Mouse (Mus musculus) lung, adult 18-20 months (tissue): ENCODE measurements around the gene Snx7.

Source experiments
- DNase-seq, 2 experiments: peaks; one replicate each; pipeline ENCODE4 v3.0.0; 2022; ENCODE audit warnings: mixed read lengths in 2 of 2

Snx7 gene

DNA sequence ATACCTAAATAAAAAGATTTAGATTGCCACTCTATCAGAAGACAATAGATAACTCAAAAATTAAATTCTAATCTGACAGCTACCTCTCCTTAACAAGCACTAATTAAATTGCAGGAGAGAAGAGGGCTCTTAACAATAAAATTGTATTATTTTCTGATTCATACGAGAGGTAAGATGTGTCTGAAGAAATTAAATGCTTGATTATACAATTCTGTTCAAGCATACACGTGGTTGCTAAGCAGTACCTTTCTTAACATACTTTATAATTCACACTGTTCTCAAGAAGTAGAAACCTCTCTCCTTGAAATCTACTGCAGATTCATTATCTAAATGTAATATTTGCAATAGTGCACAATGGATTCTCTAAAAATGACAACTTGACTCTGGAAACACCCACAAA is 54.5 kb downstream of the Snx7 start:
- DNase-seq: no peak

DNA sequence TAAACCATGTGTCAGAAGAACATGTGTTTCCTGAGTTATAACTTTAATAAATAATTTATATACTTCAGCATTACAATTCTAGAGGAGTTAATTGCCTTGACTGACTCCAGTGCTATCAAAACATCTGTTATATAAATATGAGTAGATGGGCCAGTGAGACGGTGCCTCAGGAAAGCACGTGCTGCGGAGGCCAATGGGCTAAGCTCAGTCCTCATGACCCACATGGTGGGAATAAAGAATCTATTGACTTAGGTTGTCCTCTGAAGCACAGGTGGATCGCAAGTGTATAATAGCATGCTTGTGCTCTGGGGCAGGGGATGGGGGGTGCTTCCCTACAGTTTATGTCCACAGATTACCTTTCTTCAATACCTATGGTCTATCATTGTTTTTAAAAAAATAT is 56.6 kb downstream of the Snx7 start:
- no peak for DNase-seq

DNA sequence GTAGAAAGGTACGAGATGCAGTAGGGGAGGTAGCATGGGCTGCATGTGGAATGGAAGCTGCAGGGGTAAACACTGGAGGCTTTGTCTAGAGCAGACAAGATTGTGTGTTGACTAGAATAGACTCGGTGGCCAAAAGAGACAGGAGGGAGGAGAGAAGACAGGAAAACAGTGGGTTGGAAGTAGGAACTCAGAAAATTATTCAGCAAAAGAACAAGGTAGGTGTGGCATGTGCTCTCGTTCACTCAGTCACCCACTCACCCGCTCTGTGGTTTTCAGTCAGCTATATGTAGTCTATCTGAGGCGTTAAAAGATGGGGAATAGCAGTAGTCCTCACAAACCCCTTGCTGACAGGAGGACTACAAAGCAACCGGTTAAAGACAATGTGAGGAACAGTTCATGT is 63.0 kb downstream of the Snx7 start:
- no peak for DNase-seq

DNA sequence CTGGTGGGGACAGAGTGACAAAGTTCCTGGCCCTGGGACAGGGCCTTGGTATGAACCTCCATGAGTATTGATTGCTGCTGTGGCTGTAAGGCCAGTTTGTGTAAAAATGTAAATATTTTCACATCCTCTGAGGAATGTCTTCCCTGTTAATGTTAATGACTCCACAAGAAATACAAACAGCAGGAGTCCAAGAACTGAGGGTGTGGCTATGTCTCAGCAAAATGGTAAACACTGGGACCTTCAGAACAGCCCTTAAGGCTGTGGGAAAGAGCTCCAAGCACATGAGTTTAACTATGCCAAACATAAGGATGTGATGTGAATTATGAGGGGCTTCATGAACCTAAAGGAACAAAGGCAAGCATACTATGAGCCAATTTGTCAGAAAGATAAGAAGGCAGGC is 74.2 kb downstream of the Snx7 start:
- DNase-seq: no peak

DNA sequence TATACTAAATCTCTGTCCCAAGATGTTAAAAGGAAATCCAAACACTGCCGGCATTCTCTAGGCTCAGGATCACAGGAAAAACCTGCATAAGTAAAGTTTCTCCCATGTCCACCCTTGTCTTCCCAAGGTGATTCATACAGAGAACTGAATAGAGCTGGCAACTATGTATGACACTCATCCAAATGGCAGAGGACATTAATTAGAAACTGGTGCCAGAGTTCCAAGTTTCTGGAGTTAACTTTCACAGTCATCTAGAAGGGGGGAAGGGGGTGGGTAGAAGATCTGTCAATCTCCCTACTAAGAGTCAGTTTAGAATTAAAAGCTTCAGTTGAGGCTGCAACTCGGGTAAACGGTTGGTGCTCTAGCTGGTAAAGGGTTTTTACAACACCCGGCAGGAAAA is 76.8 kb downstream of the Snx7 start:
- no peak for DNase-seq

DNA sequence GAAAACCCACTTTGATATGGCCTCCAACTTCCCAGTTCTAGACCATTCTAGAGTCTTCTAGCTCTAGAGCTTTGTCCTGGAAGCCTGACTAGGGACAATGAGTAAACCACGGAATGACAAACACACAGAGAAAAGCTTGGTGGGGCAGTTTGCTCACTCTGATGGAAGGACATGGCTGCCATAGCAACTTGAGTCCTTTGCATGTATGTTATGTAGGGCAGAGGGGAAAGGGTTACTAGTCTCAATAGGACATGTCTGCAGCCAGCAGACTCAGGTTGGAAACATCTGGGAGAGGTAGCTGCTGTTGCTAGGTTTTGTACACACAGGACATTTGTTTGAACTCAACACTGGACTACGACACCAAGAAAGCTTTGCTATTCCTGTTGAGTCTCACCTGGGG is 77.5 kb downstream of the Snx7 start:
- DNase-seq: no peak

DNA sequence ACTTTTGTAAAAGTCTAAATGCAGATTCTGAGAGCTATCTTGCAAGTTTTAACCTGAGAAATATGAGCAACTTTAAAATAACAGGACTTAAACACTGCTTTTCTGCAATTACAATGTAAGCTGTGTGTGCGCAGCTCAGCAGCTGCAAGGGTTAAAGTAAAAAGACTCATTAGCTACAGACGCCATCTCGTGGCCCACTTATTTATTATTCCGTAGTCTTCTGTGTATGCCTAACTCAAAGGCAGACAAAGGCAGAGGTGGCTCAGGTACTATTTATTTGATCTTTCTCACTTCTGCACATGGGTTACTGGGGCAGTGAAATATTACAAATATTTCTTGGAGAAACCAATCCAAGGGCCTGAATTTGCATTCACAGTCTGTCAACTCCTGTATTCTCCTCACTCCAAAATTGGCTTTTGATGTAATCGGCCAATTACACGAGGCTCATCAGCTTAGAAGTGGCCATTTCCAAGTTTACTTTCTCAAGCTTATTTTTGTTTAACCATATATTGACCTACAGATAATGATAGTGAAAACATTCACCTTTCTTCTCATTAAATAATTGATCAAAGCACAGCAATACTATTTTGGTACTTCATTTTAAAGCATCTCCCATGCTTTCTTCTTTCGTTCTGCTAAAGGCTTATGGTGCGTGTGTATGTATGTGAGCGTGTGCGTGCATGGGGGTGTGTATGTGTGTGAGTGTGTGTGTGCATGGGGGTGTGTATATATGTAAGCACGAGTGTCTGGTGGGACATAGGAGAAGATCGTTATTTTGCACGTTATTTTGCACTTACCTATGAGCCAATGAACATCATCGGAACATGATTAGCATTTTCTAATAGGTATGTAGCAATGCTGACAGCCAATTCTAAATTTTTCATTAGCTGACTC is 79.7 kb downstream of the Snx7 start:
- no peak for DNase-seq

DNA sequence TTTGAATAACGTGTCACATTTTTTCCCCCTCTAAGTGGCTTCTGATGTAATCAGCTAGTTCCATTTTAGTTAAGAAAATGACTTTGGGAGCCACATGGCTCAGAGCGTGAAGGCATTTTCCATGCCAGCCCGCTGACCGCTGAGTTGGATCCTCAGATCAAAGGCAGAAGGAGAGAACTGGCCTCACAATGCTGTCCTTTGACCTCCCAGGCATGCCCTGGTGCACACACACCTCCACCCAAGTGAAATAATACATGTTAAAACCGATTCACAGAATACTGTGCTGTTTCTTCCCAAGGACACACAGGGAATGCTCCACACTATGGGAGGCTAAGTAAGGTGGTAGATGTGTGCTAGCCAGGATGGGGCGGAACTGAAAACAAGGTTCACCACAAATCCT is 81.5 kb downstream of the Snx7 start:
- no peak for DNase-seq

DNA sequence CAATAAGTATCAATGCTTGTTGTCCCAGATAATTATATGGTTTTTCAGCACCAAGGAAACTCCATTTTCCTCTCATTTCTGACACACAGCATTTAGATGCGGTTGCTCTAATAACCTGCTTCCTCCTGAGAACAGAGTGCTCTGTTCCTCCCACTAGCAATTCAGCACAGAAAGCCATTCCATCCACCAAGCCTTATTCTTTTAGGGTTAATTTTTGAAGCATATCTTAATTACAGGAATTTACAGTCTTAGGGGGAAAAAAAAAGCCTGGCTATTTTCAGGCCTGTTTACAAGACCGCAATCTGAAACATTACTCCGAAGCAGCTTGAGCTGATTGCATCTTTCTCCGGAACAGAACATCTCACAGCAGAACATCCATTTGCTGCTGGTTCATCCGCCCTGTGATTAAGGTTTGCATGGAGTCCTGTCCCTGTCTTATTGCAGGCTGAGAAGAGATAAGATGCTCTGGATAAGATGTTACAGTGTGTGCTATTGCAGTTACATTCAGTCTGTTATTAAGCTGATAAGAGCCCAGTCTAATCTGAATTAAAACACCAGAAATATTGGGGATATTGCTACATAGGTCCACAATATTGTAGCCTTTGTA is 116.5 kb downstream of the Snx7 start:
- no peak for DNase-seq

DNA sequence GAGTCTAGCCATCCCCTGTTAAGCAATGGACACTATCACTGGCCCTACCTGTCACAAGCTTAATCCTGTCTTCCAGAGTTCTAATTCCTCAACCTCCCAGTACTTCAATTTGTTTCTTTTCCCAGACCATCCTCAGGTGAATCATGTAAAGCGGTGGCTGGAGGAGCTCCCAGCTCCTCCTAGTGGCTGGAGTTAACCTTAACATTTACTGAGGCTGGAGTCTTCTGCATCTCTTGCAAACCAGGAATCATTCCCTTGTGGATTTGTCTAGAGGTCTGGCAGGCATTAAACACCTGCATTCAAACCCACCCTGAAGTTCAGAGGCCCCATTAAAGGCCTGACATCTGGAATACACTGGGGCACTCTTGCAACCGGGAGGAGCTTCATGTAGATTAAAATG is 117.1 kb downstream of the Snx7 start:
- DNase-seq: no peak

DNA sequence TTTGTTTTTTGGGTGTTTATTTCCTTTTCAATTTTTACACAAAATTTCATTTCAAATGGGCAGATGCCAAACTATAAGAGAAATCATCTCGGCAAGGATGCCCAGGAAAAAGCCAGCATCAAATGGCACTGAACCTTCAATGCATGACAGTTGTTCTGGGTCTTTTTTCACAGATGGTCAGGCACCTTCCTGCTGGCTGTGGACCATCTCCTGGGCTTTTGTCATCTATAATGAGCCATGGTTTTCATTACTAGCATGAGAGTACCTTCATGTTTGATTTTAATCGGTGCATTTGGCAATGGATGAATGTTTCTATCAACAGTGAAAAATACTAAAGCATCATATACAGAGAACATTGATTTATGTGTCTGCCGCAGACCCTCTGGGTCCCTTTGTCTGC is 119.5 kb downstream of the Snx7 start:
- DNase-seq: no peak

DNA sequence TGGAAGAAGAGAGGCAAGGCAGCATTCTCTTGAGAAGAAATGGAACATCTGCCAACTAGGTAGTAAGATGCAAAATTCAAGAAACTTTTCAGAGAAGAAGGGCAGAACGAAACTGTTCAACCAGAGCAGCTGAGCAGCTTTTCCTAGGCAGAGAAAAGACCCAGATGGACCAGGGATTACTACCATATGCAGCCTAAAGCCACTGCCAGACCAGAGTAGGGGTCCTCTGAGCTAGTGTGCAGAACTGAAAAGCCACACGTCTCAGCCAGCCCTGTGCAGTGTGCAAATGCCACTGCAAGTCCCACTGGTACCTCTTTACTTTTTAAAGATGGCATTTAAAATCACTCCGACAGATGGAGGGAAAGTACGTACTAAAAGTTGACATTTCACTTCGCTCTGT is 129.0 kb downstream of the Snx7 start:
- no peak for DNase-seq

DNA sequence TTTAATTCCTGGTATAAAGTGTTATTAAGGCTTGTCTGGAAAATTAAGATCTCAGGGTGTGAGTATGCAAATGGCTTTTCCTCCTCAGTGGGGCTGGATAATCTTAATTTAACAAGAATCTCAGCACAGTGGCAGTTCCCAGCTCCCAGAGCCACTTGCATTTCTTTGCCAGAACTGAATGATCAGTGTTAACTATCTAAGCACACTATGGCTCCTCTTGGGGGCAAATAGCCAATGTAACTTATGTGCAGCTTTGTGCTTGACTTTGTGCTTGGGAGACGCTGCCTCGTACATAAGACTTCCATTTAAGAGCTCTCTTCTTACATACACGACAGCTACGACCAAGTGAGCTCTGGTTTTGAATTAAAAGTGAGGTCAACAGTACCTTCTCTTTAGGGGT is 136.1 kb downstream of the Snx7 start:
- no peak for DNase-seq
